Mouse (Mus musculus) heart, adult 2 months (tissue): Measurements from ENCODE around the gene Slc7a8.
A peak's percentile ranks its signal among the peaks of the same experiment; 100 is the strongest.

ENCODE experiments used
- CTCF ChIP-seq: fragments of 200-600 bp; IDR thresholded peaks from 2 replicates; pipeline ENCODE4 v1.8.1; 2022; ENCODE audit warnings: antibody characterized with exemption, mild to moderate bottlenecking, moderate library complexity
- EP300 ChIP-seq: fragments of 200-500 bp; IDR thresholded peaks from 2 replicates; pipeline ENCODE4 v1.6.1; 2011; ENCODE audit warnings: low read depth, low read length, control low read depth; ENCODE audit not compliant: insufficient read depth
- POLR2A ChIP-seq: fragments of 200-500 bp; IDR thresholded peaks from 2 replicates; pipeline ENCODE4 v1.6.1; 2011; ENCODE audit warnings: mild to moderate bottlenecking, low read depth, low read length, control low read depth; ENCODE audit not compliant: insufficient read depth

GRCm38 (mm10) chr14:54785898-54786297 is 4.2 kb upstream of the Slc7a8 start:
- TF ChIP-seq CTCF (peak; percentile 73), POLR2A (no peak), EP300 (no peak)
